Mouse (Mus musculus): Measurements from ENCODE around the gene Fgf5.

Fgf5 gene

DNA sequence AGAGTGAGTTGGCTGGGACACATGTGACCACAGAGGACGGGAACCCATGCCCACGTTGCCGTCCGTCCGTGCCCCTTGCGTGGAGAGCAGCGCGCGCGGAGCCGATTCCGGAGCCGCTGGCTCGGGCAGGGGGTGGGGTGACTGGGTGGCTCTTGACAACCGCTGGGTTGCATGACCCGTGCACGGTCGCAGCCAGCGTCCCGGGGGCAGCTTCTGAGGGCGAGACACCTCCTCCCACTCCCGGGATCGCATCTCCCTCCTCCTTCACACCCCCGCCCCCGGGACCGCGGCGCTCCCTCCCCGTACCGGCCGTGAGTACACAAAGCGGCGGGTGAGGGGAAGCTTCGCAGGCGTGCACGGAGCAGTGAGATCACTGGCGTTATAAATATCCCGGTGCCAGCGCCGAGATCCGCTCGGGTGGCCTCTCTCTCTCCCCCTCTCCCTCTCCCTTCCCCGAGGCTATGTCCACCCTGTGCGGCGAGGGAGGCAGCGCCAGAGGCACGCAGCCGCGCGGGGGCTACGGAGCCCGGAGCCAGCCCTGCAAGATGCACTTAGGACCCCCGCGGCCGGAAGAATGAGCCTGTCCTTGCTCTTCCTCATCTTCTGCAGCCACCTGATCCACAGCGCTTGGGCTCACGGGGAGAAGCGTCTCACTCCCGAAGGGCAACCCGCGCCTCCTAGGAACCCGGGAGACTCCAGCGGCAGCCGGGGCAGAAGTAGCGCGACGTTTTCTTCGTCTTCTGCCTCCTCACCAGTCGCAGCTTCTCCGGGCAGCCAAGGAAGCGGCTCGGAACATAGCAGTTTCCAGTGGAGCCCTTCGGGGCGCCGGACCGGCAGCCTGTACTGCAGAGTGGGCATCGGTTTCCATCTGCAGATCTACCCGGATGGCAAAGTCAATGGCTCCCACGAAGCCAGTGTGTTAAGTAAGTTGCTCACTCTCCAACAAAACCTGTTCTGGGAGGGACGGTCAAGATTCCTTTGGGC, at the start of gene Fgf5:
TSS of gene Fgf5 (plus strand) at position 347 of the 984 bp plus-strand sequence.
- DNase-seq, result peak; percentile 46

DNA sequence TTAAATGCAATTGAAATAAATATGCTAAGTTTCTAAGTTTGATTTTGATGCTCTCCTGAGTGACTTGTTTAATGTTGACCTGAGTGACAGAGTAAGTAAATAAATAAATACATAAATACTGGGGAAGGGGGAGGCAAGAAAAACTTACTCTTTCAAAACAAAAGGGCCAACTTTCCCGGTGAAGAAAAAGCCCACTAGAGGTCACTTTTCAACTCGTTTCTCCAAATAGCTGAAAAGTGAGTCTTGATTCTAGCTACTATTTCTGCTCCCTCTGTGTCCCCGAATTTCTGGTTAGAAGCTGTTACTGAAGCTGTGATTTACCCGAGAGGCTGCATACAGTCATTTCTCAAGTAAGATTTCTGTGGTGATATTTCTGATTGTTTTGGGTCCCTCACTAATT, 41.5 kb upstream of the Fgf5 start:
- DNase-seq, result no peak

DNA sequence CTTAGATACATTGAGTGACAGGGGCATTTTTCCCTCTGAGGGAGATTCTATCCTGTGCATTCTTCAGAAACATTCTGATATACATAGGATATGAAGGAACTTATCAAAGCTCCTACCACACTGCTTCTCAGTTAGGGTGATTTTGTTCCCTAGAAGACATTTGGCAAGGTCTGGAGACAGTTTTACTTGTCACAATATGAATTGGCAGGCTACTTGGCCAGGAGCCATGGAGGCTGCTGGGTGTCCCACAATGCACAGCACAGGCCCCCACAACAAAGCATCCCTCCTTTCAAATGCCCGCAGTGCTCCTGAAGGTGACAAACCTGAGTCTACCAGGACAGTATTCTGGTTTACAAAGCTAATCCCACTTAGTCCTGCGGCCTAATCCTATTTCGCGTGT, 32.0 kb upstream of the Fgf5 start:
- DNase-seq, result no peak

DNA sequence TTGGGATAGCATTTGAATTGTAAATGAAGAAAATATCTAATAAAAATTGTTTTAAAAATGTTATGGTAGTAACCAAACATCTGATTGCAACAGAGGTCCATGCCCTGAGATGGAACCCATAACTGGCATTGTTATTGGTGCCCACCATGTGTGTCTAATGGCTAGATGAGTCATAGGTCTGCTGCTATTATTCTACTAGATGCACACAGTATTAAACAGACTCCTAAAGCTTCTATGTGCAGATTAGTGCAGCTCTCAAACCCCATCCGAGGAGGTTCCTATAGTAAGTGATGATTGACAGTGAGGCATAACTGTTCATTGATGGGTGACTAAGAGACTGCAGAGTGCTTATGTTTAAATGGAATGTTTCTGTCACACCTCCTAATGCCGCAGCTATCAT, 27.3 kb upstream of the Fgf5 start:
- DNase-seq, result no peak

DNA sequence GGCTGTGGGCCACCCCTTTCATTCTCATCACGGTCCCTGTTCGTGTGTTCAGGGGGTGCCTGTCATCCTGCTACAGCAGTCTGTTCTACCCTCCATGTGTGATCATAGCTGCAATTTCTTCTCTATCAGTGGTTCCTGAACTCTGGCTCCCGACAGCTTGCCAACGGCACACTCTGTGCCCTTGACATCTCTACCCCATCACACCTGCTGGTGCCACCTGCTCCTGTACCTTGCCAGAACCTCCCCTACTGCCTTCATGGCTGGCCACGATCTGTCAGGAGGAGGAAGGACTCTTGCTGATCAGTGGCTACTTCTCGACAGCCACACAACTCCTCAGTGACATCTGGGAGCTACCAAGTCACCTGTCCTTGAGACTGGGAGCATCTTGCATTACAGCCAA, 24.5 kb upstream of the Fgf5 start:
- DNase-seq, result no peak

DNA sequence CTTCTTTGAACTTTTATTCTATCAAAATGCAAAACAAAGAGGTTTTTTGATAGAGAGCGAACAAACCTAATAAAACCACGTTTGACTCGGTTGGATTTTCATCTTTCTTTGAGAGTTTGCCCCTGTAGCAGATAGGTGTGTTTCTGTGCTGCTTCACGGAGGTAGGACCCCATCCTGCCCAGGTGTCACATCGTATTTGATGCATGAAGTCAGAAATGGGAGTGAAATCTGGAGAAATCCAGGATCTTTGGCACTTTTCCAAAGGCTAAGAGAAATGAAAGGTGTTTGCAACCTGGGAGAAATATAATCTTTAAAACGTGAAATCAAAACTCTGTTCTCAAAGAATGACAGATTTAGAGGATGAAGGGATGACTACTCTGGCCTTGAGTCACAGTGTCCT, 15.5 kb upstream of the Fgf5 start:
- DNase-seq, result no peak

DNA sequence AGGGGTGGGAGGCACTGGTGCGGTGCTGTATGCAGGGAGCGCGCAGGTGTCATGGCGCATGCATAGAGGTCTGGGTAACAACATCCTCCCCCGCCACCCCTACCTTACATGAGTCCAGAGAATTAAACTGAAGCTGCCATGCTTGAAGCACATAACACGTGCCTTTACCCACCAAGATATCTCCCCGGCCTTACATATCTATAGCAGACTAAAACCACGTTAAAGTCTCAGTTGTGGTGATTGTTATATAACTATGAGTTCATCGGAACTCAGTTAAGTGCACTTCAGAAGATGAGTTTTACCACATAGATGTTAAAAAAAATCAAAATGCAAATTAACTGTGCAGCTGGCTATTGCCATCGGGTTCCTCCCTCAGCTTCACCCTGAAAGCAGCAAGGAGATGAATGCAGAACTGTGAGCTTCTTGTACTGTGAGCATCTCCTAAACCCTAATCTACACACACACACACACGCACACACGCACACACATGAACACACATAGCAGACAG, 12.6 kb upstream of the Fgf5 start:
- no peak for DNase-seq

DNA sequence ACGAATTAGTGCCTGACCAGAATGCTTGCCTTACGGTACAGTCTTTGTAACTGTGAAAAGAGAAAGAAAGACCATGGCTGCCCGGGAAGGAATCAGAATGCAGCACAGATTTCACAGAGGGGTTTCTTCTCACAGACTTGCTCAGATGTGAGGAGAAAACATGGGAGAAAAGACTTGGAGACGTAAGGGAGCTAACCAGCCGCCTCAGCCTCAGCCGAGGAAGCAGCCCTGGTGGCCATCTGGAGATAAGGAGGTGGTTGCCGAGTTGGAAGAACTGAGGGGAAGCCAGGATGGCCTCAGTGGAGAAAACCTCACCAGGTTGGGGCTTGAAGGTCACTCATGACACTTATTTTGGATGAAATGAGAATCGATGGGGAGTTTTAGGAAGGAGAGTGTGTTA, 8.7 kb upstream of the Fgf5 start:
- DNase-seq, result peak; percentile 16

DNA sequence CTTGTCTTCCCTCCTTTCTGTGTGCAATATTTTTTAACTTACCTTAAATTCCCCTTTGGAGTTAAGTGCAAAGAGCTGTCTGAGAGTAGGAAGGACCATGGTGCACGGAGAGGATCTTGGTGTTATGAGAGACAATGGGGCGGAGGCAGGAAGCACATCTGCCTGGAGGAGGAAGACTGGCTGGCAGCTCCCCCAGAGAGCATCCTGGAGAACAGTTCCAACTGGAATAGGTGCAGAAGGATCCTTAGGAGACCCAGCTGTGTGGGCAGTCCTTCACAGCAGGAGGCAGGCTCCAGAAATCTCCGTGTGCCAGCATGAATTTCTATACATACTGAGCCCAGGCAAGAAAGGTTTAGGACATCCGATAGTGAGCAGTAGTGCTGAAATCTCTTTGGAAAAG, 8.0 kb upstream of the Fgf5 start:
- DNase-seq, result peak; percentile 13

DNA sequence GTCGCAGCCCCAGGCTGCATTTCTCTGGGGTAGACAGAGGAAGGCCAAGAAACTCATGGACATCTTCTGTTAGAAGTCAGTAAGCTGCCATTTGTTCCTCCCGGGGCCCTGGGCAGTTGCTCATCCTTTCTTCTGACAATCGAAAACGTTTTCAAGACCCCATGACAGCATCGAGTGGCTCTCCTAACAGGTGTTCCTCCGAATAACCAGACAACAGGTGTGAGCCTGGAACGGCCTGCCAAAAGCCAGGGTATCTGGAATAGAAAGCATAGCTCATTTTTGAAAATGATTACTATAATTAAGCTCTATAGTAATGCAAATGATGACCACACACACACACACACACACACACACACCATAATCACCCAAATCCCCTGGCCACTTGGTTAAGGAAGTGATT, 7.2 kb upstream of the Fgf5 start:
- no peak for DNase-seq

DNA sequence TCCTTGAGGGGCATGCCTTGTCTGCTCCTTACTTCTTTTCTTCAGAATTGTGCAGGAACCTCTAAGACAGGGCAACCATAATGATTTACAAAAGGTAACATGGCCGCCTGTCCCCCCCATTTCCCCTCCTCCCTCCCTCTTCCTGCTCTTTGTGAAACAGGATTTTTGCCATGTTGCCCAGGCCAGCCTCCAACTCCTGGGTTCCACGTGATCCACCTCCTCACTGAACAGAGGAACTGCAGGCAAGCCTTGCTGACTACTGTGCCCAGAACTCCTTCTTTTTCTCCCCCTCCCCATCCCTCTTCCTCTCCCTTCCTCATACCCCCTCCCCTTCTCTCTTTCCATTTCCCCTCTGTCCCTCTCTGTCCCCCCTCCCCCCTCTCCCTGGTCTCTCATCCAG, 6.5 kb upstream of the Fgf5 start:
- peak; percentile 23 for DNase-seq

DNA sequence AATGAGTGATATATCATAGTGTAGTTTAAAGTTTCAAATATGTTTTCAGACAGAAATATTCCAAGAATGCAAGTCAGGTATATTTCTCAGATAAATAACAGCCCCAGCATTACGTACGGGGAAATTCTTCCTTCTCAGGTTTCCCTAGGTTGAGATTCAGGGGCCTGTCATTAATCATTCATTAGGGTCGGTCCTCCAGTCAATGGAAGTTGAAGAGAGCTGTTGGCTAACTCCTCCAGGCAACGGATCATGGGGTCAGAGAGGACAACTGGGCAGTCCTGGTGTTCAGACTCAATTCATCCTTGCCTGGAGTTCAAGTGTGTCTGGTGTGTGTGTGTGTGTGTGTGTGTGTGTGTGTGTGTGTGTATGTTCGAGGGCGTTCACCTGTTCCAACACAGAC, 837 bp upstream of the Fgf5 start:
- DNase-seq, result no peak

DNA sequence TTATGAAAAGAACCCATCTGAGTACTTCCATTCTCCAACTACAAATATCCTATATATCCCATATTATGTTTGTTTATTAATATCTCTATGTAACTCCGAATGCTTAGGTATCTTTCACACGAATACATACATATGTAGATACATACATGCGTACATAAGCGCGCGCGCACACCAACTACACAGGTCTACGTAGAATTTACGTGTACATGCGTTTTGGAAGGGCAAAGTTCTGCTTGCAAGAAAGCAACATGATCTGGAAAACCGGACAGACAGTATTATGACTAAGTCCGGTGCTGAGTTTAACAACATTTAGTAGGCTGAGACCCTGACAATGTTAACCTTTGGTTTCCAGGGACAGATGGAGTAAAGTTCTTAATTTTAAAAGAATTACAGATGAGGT, 1.2 kb downstream of the Fgf5 start:
- DNase-seq, result no peak

DNA sequence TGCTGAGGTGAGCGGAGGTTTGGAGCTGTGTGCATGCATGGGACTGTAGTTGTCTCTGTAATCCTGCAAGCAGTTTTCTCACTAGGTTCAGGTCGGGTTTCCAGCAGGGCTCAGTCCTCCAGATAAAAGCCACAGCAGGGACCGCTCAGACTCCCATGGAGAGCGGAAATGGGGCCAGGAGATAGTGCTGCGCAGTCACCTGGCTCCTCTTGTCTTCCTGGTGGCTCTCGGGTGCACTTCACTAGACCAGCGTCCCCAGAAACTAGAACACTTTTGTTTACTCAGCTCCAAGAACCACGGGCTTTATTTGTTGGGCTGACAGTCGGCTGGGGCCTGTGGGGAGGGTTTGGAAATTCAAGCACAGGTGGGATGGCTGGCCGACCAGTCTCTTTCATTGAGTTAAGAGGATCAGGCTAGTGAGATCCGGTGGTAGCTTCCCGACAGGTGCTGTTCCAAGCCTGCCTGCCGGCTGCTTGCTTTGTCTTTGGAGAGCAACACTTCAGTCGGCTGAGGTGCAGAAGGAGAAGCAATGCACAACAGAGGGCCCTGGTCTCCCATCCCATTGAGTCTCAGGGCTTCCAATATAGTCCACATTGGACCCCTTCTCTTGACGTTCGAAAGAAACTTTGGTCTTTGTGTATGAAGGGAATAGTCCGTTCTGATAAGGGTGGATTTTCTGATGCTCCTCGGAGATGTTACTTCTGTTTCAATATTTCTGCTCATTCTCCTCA, 1.9 kb downstream of the Fgf5 start:
- DNase-seq, result no peak

DNA sequence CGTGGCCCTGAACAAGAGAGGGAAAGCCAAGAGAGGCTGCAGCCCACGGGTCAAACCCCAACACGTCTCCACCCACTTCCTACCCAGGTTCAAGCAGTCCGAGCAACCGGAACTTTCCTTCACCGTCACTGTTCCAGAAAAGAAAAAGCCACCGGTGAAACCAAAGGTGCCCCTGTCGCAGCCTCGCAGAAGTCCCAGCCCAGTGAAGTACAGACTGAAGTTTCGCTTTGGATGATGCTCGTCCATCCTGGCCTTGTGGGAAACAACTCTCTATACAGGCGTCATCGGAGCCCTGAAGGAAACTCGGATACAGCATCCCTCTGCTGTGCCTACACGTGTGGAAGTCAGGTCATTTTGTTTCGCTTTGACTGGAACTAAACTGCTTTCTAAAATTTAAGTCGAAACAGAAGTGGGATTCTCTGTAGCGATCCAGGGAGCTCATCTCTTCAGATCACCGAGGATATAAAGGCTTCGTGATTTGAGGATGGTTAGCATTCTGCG, 21.4 kb downstream of the Fgf5 start:
- no peak for DNase-seq

DNA sequence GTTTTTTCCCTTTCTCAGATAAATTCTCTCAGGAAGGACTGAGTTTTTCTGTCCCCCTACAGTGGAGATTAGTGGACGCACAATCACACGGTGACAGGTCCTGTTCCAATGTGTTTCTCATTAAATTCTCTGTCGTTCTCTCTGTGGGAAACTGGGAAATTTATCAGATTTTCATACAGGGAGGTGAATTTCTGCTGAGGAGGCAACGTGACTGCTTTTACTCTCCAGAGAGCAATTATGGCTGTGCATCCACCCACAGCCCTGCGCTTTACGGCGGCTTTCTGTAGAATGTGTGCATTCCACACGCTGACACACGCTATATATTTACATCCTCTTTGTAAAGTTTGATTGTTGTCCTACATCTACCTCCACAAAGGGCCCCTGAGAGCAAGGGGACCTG, 28.0 kb downstream of the Fgf5 start:
- DNase-seq, result no peak

DNA sequence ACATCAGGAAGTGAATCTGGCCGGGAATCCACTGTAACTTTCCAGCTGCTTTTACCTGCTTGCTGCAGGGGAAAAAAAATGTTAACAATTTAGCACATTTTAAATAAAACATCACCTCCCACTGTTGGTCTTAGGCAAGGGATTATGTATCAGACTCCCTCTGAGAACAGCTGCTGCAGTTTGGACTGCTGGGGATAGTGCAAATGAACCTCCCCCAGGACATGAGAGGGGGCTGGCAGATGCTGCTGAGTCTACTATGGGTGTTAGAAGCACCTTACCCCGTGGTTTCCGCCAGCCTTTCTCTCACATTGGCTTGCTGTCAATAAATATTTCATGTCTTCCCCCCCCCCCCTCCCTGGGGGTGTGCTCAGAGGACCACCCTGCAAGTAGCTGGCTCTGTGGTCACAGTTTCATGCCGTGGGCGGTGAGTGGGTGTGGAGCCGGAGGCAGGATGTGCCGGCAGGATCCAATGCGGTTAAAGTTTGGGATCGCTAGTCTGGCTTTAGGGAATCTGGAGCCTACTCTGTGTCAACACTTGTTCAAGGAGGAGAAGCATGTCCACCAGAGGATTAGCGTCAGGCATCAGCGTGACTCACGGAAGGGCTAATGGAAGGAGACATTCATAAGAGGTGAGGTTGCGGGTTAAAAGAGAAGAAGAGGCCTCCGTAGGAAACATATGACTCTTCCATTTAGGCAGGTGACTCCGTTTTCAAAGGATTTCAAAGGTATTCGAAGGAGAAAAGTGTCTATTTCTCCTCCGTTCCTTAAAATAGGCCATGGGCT, 29.9 kb downstream of the Fgf5 start:
- DNase-seq, result no peak

DNA sequence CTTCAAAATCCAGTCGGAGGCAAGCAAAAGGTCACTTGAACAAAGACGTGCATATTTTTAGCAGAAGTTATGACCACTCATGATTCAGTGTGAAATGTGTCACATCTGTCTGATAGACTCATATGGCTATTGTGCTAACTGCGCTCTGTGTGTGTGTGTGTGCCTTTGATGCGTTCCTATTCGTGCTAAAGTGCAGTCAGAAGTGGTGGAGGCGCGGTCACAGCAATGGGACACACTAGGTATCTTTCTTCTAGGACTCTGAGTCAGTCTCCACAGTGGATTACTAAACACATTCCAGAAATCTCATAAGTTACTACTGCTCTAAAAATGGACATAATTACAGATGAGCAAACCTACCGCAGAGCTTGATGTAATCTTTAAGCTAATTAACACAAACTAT, 36.7 kb downstream of the Fgf5 start:
- no peak for DNase-seq

DNA sequence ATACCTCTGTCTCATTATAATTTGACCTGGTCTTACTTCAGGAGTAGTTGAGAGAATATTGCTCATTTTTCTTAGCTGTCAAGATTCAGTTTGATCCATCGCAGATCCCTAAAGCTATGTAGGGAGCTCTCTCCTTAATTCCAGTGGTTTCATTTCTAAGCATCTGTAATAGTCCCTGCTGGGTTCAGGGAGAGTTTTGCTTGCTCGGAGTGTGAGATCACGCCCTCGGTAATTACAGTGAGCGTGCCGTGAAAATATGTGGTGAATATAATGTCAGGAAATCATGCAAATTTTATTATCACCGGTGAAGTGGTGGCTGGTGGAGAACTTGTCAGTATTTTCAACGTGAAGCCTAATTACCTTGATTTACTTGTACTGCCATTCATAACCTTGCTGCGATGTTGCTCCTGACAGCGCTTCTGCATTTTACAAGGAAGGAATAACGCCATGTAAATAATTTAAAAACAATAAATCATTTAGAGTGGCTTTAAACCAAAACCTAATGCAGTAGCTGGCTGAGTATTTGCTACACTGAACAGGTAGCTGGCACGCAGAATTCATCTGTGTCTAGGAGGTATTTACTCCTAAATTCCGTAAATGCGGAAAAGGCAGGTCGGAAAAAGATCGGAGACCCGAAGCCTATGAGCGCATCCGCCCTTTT, 38.5 kb downstream of the Fgf5 start:
- DNase-seq, result no peak

DNA sequence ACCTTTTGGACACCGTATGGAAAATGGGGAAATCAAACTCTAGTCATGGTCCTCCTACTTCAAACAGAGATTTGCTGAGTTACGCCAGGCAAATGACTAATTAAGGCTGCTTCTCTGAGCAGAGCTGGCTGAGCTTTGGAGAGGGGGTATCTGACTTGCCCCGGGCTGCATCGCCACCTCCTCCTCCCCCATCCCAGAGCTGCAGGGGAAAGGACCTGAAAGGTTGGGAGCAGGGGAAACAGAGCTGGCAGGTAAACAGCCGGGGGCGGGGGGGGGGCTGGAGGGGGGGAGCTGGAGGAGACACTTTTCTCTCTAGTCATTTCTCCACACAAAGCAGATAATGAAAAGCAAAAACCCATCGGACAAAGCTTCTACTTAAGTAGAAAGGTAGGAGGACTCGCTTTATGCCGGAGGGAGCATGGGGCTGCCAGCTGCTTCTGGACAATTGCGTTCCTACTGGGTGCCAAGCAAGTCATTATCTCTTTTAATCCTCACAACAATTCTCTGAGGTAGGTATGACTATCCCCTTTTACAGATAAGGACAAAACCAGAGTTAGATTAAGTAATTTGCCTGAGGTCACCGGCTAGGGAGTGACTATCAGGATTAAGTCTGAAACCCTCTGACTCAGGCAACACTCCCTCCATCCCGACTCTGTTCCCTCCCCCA, 39.2 kb downstream of the Fgf5 start:
- DNase-seq, result no peak

DNA sequence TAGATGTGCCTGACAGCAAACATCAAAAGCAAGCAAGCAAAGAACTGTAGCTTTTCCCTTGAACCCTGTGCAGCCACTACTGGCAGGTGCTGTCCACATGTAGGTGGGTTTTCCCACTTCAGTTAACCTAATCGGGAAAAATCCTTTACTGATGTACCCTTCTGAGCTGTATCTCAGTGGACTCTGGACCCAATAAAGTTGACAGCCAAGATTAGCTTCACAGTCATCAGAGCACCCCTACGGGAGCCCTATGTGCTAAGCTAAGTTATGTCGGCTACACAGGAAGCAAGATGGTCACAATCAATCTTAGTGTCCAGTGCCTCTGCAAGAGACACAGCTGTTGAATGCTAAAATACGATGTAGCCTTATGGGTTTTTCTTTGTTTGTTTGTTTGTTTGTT, 46.1 kb downstream of the Fgf5 start:
- no peak for DNase-seq

DNA sequence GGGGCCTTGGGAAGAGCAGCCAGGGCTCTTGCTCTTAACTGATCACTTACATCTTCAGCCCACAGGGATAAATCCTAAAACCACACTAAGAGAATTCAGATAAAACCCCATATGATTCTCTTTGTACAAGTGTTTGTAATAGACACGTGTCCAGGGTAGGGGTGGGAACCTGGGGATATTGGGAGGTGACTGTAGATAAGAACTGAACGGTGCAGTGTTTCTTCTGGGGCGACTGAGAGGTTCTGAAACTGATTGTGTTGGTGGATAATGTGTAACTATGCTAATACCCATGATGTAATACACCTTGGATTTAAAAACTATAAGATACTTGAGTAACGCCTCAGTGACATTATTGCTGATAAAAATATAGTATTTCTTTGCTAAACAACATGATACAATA, 51.7 kb downstream of the Fgf5 start:
- no peak for DNase-seq
